Mouse (Mus musculus) Muller cell, postnatal 12 days (primary cell): ENCODE data around the gene Luzp2.
"Not testable (repeated sequence)": the region's sequence is repeated elsewhere in the genome, so short reads cannot be mapped to it uniquely, and the experiment has no call there.

Experiments
- DNase-seq: peaks from one replicate; pipeline ENCODE4 v3.0.0-alpha.2; 2015; ENCODE audit errors: inconsistent ontology term

The Luzp2 gene

DNA sequence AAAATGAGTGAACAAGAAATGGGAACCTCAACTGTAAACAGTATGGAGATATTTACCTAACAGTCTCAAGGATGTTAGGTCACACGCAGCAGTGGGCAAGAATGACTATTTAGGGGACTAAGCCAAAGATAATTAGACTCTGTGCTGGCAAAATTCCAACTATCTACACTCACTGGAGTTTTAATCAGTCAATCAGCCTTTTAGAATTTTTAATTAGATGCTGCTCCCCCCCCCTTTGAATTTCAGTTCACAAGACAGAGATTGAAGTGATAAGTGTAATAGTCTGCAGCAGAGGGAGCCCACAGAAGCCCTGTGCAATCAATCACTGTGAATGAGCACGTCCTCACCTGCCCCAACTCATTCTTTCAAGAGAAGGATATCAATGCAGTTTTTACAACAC is 165.1 kb downstream of the Luzp2 start:
- DNase-seq = peak; percentile 60

DNA sequence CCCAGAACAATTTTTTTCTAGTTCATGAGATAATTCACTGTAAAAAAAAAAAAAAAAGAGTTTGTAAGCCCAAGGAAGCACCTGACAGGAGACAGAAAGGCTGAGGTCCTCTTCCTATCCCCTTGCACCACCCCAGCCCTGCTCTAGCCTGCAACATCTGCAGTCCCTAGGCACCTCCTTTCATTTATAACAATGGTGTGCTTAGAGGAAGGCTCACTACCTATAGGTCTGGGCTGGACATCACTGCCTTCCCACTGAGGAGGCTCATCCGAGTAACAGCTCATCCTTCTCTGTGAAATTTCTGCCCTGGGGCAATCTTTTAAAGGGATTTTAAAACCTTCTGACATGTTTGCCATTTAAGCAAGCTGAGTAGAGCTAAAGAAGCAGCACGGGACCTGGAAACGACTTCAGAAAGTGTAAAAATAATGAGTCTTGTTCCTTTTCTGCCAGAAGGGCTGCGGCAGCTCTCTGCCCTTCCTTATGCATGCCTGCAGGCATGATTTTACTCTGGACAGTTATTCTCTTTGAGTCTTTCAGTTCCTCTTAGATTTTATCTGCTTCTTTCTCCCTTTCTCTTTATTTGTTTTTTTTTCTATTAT is 174.0 kb downstream of the Luzp2 start:
- DNase-seq = no peak

DNA sequence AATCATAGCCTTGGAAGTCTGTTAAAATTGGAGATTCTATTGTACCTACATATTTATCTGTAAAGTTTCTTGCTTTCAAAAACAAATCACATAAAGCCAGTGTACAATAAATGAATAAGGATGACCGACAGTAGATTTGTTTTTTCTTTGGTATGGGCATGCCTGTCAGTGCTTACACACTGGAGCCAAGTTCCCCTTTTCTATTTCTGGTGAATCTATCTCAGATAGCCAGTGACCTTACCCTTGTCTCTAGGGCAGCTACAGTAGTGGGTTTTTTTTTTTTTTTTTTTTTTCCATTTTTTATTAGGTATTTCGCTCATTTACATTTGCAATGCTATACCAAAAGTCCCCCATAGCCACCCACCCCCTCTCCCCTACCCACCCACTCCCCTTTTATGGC is 298.6 kb downstream of the Luzp2 start:
- not testable (repeated sequence) for DNase-seq

DNA sequence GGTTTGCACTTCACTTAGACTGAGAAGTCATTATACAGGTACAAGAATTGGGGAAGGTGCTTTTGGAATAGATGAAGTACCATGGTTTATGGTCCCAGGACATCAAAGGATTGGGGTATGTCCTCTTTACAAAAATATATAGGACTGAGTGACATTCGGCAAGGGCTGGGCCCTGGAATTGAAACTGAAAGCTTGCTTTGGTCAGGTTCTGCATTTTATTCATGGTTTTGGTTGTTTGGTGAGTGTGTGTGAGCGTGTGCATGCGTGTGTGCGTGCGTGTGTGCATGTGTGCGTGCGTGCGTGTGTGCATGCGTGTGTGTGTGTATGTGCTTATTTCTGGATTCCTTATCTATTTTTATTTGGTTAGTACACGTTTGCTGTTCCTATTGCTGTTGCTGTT is 353.6 kb downstream of the Luzp2 start:
- no peak for DNase-seq

DNA sequence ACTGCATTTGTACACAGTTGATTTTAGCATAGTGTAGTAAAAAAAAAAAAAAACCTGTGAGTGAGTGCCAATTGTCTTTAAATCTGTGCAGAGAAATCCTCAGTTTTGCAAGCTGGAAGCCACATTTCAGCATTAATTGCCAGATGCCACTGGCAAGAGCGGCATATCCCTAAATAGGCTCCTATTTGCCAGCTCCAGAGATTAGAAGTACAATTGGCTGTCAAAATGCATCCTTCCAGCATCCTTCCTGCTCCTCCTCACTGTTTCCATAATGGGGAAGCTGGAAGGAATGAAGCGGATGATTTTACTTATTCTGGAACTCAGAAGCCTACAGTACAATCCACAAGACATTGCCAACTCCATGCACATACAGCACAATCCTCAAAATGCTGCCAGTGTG is 354.2 kb downstream of the Luzp2 start:
- peak; percentile 51 for DNase-seq

DNA sequence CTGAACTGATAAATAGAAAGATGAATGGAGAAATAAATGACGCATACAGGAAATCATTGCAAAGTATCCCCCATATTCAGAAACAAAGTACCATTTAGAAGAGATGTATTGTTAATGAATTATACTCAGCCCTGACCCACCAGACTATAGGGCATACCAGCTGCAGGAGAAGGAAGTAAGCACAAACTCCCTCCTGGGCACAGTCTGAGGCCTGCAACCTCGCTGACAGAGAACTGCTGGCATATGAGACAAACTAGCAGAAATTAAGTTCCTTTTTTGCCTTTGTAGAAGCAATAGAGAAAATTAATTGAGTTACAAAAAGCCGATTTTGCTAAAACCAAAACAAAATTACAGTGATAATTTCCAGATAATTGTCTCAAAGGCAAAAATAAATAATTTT is 355.4 kb downstream of the Luzp2 start:
- no peak for DNase-seq

DNA sequence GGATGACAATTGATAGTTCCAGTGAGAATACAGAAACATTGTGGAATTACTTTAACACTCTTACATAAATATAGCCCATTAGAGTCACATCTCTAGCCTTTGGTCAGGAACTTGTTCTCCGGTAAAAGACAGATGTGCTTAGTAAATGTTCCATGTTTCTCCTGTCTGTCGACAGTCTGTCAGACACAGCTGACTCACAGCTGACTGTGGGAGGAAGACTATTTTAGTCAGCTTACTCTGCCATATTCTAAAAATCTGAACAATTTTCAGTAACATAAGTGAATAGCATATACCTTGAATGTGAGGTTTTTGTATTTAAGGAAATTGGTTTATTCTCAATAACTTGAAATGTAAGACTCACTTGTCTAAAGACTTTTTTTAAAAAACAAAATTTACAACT is 363.5 kb downstream of the Luzp2 start:
- no peak for DNase-seq

DNA sequence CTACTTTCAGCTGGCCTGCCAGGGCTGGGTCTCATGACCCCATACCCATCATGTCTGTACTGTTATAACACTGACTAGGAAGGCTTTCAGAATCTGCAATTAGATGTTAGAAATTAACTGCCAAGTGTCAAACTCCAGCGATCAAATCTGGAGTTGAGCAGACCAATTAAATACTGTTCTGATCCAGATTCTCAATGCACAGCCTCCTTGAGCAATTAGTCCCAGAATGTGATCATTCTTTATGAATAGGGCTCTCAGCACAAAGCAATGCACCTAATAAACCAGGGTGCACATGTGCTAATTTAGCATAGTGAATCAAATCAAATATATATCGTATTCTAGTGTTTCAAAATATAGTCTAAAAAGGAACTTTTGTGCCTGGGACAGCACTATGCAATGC is 387.7 kb downstream of the Luzp2 start:
- DNase-seq = no peak

DNA sequence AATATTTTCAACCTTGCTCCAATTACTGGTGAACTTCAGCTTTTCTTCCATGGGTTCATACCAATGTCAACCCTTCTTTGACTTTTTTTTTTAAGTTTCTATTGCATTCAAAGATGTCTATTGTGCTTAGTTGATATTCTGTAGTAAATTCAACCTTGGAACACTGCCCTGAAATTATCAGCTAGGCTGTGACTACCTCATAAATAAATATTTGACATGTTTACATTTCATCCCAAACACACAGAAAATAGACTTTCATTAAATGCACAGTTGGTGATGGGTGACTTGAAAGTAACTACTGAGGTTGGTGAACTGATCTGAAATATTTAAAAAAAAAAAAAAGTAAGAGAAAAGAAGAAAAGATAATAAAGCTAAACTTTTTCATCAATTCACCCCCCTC is 394.1 kb downstream of the Luzp2 start:
- DNase-seq = no peak
